Mouse (Mus musculus): ENCODE data around the gene Msl3. TPM values are rescaled to one million over a fixed set of nuclear protein-coding genes. Genes with fewer than 3 reads are reported as not detected.
A peak's percentile ranks its signal among the peaks of the same experiment; 100 is the strongest.

Gene Msl3
- polyA plus RNA-seq, 1 experiment = 13.3 TPM

GRCm38 (mm10) chrX:168657795-168658194 lies 15.9 kb downstream of the Msl3 start:
- no peak for TF ChIP-seq CTCF (IDR thresholded peaks at IDR 0.05; ENCODE audit: insufficient read depth, low read length)
- no peak for TF ChIP-seq POLR2A (IDR thresholded peaks at IDR 0.05; ENCODE audit: borderline replicate concordance, extremely low read depth, low read depth, low read length)
- Histone ChIP-seq H3K4me3 (replicated peaks; ENCODE audit: extremely low read depth, low read depth, low read length) (no peak overlapping the region), H3K4me1 (ENCODE audit: control insufficient read depth, insufficient read depth, low read length) (no peaks in the 10 kb centered on the region)
- WGBS = 83% methylated on average over 1 of the region's 1 CpGs
- no peak for DNase-seq

- no peak for TF ChIP-seq CTCF (IDR thresholded peaks at IDR 0.05; ENCODE audit: insufficient read depth, low read length)
- no peak for TF ChIP-seq POLR2A (IDR thresholded peaks at IDR 0.05; ENCODE audit: borderline replicate concordance, extremely low read depth, low read depth, low read length)
- 55% methylated on average over 2 of the region's 2 CpGs for WGBS
These were observed 24.4 kb downstream of the Msl3 start for GRCm38 (mm10) chrX:168649336-168649735.

DNA sequence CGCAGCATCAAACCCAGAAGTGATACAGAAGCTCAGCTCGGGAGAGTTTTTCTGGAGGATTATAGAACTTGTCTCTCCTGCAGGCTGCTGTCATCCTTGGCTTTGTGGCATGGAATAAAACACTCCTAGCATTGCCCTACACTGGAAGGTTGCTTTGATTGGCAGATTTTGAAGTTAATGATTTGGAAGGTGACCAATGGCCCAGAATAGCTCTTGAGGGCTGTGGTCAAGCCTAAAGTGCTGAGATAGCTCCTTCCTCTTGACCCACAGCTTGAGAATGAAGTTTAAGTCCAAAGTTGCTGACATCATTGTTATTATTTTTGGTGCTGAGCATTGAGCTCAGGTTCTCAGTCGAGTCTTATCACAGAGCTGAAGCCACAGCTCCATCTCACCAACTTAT lies 26.0 kb downstream of the Msl3 start:
- Histone ChIP-seq H3K4me1 (ENCODE audit: control insufficient read depth, insufficient read depth, low read length) (no peaks in the 10 kb centered on the region), H3K4me3 (replicated peaks; ENCODE audit: extremely low read depth, low read depth, low read length) (no peak overlapping the region)
- TF ChIP-seq CTCF (IDR thresholded peaks at IDR 0.05; ENCODE audit: insufficient read depth, low read length) (no peak), POLR2A (IDR thresholded peaks at IDR 0.05; ENCODE audit: borderline replicate concordance, extremely low read depth, low read depth, low read length) (no peak)
- DNase-seq = no peak
- 57% methylated on average over 3 of the region's 3 CpGs for WGBS

More at GRCm38 (mm10) chrX:168649336-168649735, 24.4 kb downstream of the Msl3 start:
- Histone ChIP-seq H3K4me3 (replicated peaks; ENCODE audit: extremely low read depth, low read depth, low read length) (no peak overlapping the region), H3K4me1 (ENCODE audit: control insufficient read depth, insufficient read depth, low read length) (no peaks in the 10 kb centered on the region)
- DNase-seq = no peak

- no peak for TF ChIP-seq POLR2A (IDR thresholded peaks at IDR 0.05; ENCODE audit: borderline replicate concordance, extremely low read depth, low read depth, low read length)
- no peak for TF ChIP-seq CTCF (IDR thresholded peaks at IDR 0.05; ENCODE audit: insufficient read depth, low read length)
- no peak for DNase-seq
- 77% methylated on average over 1 of the region's 1 CpGs for WGBS
These were observed 30.2 kb downstream of the Msl3 start for GRCm38 (mm10) chrX:168643451-168643850.

GRCm38 (mm10) chrX:168639556-168640356 lies 33.9 kb downstream of the Msl3 start:
- peak; percentile 62 for DNase-seq
- Histone ChIP-seq H3K4me1 (ENCODE audit: control insufficient read depth, insufficient read depth, low read length) (no peaks in the 10 kb centered on the region), H3K4me3 (replicated peaks; ENCODE audit: extremely low read depth, low read depth, low read length) (peak overlapping the region; percentile 80)
- TF ChIP-seq CTCF (IDR thresholded peaks at IDR 0.05; ENCODE audit: insufficient read depth, low read length) (peak; percentile 46), POLR2A (IDR thresholded peaks at IDR 0.05; ENCODE audit: borderline replicate concordance, extremely low read depth, low read depth, low read length) (no peak)
- WGBS = 20% methylated on average over 11 of the region's 11 CpGs

More at GRCm38 (mm10) chrX:168643451-168643850, 30.2 kb downstream of the Msl3 start:
- H3K4me1 ChIP-seq (ENCODE audit: control insufficient read depth, insufficient read depth, low read length) = no peaks in the 10 kb centered on the region
- no peak overlapping the region for H3K4me3 ChIP-seq (replicated peaks; ENCODE audit: extremely low read depth, low read depth, low read length)

Other genes starting within 250 kb of the Msl3 start
- 0.01 TPM in 1 of 2 replicates, not detected in the other for gene Frmpd4, start 96.7 kb downstream of the Msl3 start, polyA plus RNA-seq (2012; rRNA removed)
- 7.2 and 8.4 TPM in 2 replicates for gene Arhgap6, start 121.2 kb upstream of the Msl3 start, polyA plus RNA-seq (2012; rRNA removed)